Mouse (Mus musculus): ENCODE measurements around the gene Tmem38a. TPM values are rescaled to one million over a fixed set of nuclear protein-coding genes. Genes with fewer than 3 reads are reported as not detected.

The Tmem38a gene
- total RNA-seq, 2 experiments from 2014 or later: 1,133 to 1,242 TPM

- DNase-seq: peak; percentile 44
- intact Hi-C loops (cut with DNase I; ENCODE audit: low total_unique reads): no loop called here
These were observed 6.1 kb downstream of the Tmem38a start for GRCm38 (mm10) chr8:72577941-72578340.

GRCm38 (mm10) chr8:72579374-72579773 lies 7.5 kb downstream of the Tmem38a start:
- intact Hi-C loops (cut with DNase I; ENCODE audit: low total_unique reads): no loop called here
- peak; percentile 39 for DNase-seq

- intact Hi-C loops (cut with DNase I; ENCODE audit: low total_unique reads): no loop called here
- peak; percentile 77 for DNase-seq
These were observed 11.4 kb downstream of the Tmem38a start for GRCm38 (mm10) chr8:72583056-72583771.

GRCm38 (mm10) chr8:72584390-72584789 lies 12.5 kb downstream of the Tmem38a start:
- DNase-seq: no peak
- intact Hi-C loops (cut with DNase I; ENCODE audit: low total_unique reads): no loop called here

GRCm38 (mm10) chr8:72587806-72588205 lies 16.0 kb downstream of the Tmem38a start:
- intact Hi-C loops (cut with DNase I; ENCODE audit: low total_unique reads): no loop called here
- DNase-seq: peak; percentile 80

GRCm38 (mm10) chr8:72588865-72589264 lies 17.0 kb downstream of the Tmem38a start:
- DNase-seq: no peak
- intact Hi-C loops (cut with DNase I; ENCODE audit: low total_unique reads): no loop called here

GRCm38 (mm10) chr8:72589286-72589685 lies 17.4 kb downstream of the Tmem38a start:
- peak; percentile 80 for DNase-seq
- intact Hi-C loops (cut with DNase I; ENCODE audit: low total_unique reads): no loop called here

- DNase-seq: no peak
- intact Hi-C loops (cut with DNase I; ENCODE audit: low total_unique reads): no loop called here
These were observed 18.3 kb downstream of the Tmem38a start for GRCm38 (mm10) chr8:72590198-72590597.

Small RNAs within 50 kb of the gene (microRNA-seq; reads per million reads assigned to microRNA genes)
- gene Gm28019: 0 reads per million in 2 experiments

Other genes with a start within 250 kb of the Tmem38a start
- gene Eps15l1, start 150.6 kb upstream of the Tmem38a start, total RNA-seq (2021): 10 to 100 TPM; 23.2 to 23.4 TPM
- gene Calr3, start 128.2 kb upstream of the Tmem38a start, total RNA-seq (2021): 1 to 10 TPM; 1.7 to 1.8 TPM
- 1 to 10 TPM; 3.1 to 3.2 TPM for gene 1700030K09Rik, start 128.2 kb upstream of the Tmem38a start, total RNA-seq (2021)
- 10 to 100 TPM; 23.0 to 26.5 TPM for gene Cherp, start 96.8 kb upstream of the Tmem38a start, total RNA-seq (2021)
- 10 to 100 TPM; 25.9 to 26.8 TPM for gene Slc35e1, start 79.4 kb upstream of the Tmem38a start, total RNA-seq (2021)
- gene Med26, start 23.8 kb upstream of the Tmem38a start, total RNA-seq (2021): 10 to 100 TPM in 1 of 2 experiments, 1 to 10 TPM in 1; 7.4 to 12.0 TPM
- 10 to 100 TPM; 80.0 to 81.2 TPM for gene Smim7, start 967 bp upstream of the Tmem38a start, total RNA-seq (2021)
- gene Nwd1, start 74.7 kb downstream of the Tmem38a start, total RNA-seq (2021): under 1 TPM; 0.47 to 0.53 TPM
- gene Sin3b, start 151.2 kb downstream of the Tmem38a start, total RNA-seq (2021): 10 to 100 TPM; 54.4 to 56.6 TPM
- gene F2rl3, start 189.8 kb downstream of the Tmem38a start, total RNA-seq (2021): 1 to 10 TPM; 2.2 to 2.9 TPM

Data from gastrocnemius, postnatal 14 days (tissue).